Mouse (Mus musculus) ZHBTc4 (cell line): ENCODE results near the gene Fan1.
A peak's percentile ranks its signal among the peaks of the same experiment; 100 is the strongest.

Experiments used
- DNase-seq: peaks from one replicate; pipeline ENCODE4 v3.0.0-alpha.2; 2011; ENCODE audit warnings: low read depth, low spot score

Gene Fan1

DNA sequence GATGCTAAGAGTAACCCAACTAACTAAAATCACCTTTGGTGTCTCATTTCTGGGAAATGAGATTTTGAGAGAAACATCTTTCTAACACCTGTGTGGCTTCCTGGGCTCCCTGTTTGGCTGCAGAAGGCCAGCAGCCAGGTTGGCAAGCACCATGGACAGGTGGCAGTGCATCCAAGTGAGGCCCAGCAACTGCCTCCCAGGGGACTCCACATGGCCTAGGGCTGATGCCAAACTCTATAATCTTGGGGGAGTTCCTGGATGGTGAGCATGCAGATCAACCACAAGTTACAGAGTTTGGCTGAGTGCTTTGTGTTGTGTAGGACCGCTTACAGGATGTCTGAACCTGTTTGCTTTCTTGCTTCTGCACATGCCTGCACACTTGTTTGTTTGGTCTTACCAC lies 41.2 kb downstream of the Fan1 start:
- no peak for DNase-seq

DNA sequence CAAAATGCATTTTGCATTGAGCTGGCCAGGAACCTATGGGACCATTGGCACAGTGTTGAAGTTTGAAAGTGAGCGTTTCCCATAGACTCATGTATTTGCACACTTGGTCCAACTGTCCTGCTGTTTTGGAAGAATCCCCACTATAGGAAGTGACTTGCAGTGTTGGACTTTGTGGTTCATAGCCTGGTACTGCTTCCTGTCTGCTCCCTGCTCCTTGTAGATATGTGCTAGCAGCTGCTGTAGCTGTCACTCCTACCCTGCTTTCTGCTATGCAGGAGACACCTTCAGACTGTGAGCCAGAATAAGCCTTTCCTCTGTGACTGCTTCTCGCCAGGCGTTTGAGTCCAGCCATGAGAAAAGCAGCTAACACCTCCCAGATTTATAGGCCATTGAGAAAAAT lies 42.6 kb downstream of the Fan1 start:
- DNase-seq: no peak

DNA sequence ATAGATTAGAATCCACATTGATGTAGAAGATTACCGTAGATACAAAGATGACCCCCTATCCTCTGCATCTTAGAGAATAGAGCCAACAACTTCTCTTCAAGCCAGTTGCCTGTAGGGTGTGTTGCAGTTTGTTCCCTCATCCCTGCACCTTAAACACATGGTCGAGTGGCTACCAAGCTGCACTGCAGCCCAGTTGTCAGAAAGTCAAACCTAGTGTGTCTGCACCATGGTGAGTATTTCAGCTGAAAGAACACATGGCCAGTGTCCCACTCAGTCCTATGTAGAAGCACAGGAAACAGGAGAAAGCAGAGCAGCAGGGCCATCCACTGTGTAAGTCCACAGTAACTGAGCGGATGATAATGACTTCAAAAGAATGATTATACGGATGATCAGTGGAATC lies 46.4 kb downstream of the Fan1 start:
- DNase-seq: peak; percentile 51

DNA sequence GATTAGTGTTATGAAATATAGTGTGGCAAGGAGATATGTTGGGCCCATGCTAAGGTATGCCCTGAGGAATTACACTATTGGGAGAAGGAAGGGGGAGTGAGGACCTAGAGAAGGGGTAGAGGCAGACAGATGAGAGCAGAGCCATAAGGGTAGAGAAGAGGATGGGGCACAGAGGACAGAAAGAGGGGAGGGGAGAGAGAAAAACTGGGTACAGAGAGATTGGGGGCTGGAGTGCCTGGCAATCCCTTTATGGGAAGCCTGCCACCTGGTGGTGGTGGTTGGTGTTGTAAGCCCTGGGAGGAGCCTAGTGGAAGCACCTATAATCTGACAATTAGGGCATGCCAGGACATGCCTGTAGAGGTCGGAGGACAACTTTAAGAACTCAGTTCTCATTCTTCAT lies 47.0 kb downstream of the Fan1 start:
- DNase-seq: peak; percentile 88

DNA sequence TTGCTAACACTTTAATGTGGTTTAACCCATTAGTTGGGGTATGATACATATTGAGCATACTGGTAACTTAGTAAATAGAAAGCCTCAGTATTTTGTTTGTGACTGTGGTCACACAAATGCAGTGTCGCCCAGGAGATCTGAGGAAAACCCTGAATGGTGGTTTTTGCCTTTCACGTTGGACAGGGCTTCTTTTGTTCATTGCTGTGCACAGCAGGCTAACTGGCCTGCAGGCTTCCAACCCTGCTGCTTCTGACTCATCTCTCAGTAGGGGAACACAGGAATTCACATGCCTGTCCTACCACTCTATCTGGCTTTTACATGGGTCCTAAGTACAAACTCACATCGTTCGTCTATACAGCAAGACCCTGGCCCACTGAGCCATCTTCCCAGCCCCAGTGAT lies 52.2 kb downstream of the Fan1 start:
- DNase-seq: no peak

DNA sequence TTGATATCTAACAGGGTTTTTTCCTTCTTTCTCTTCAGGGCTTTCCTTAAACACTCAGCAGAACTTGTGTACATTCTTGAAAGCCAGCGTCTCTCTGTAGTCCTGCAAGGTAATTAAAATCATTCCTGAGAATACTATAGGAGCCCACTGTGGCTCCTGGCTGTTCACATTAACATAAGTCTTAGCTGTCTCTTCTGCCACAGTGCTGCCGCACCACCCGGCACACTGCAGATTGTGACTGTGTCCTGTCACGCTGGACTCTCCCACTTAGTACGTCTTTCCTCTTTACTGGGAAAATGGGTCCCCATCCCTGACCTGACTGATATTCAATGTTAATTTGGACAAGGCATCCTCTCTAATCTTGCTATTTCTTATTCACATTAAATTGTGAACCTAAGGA lies 52.8 kb downstream of the Fan1 start:
- DNase-seq: no peak

DNA sequence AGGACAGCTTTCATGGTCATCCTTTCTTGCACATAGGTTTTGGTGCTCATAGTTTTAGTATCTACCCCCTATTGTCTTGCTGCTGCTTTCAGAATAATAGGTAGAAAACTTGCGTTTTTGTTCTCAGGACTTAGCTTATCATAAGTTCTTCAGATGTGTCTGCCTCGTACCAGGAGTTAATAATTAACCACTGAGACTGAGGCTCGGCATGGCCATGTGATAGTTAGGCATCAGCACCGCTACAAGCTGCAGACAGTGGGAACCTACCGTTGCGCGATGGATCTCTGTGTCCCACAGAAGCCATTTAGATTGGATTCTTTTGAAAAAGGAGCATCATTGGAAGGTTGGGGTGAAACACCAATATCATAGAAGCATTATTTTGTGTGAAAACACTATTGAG lies 61.1 kb downstream of the Fan1 start:
- DNase-seq: no peak

DNA sequence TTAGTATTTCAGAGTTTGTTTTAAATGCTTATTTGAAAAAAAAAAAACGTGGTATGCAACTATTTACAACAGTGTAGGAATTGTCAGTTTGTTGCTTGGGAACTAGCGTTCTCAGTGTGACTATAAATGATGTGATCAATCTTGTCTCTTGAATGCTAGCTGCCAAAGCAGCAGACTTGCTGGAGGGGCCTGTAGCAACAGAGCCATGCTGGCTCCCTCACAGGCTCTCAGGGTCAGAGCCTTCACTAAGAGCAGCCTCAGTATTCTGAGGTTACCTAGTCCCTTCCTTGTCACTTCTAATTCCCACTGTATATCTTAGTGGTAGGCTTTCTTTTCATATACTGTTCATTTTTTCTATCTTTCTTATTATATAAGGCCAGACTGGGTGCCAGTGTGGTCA lies 63.1 kb downstream of the Fan1 start:
- DNase-seq: no peak

DNA sequence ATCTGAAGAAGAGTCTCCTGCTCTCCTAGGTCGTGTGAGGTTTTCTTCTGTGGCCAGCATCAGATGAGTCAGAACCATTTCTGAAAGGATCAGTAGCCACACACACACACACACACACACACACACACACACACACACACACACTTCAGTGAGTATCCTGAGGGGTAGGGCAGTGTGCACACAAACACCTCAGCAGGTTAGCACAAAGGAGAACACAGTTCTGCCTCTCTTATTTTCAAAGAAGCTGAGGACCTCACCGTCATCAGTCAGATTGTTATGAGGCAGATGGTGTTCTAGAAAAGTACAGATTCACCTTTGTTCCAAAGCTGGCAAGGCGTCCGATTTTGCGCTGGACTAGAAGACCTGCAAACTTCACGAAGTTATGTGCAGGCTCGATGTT lies 63.7 kb downstream of the Fan1 start:
- DNase-seq: no peak
